Mouse (Mus musculus): ENCODE results near the gene Lysmd3. TPM values are rescaled to one million over a fixed set of nuclear protein-coding genes. Genes with fewer than 3 reads are reported as not detected.
"Not testable (repeated sequence)": the region's sequence is repeated elsewhere in the genome, so short reads cannot be mapped to it uniquely, and the experiment has no call there.

The Lysmd3 gene
- polyA plus RNA-seq, 1 experiment from 2014 or later, result 20.0 TPM

DNA sequence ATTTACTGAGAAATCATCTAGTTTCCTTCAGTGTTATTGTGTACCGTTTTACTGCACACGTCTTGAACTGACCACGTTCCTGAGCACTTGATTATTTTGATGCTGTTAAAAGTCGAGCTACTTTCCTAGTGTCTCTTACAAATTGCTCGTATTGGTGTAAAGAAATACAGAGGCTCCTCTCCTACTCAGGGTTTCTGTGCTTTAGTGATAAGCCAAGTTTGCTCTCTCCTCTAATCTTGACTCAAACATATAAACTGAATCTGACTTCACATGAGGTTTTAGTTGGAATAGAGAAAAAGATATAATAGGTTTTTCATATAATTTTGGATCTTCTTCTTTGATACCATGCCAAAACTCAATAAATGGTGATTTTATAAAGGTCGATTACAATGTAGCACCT lies 11.1 kb upstream of the Lysmd3 start:
- Histone ChIP-seq H3K4me2 (replicated peaks; ENCODE audit: low read depth, low read length) (no peak overlapping the region), H3K9me3 (ENCODE audit: low read length) (no peaks in the 10 kb centered on the region), H3K4me1 (ENCODE audit: insufficient read depth, low read depth, low read length) (no peaks in the 10 kb centered on the region), H3K9ac (replicated peaks; ENCODE audit: low read depth) (no peak overlapping the region), H3K4me3 (ENCODE audit: low read depth, low read length) (no peak overlapping the region), H3K27me3 (replicated peaks; ENCODE audit: insufficient read depth, low read length) (no peaks in the 10 kb centered on the region), H3K36me3 (ENCODE audit: insufficient read depth, low read length) (no peaks in the 10 kb centered on the region), H3K27ac (ENCODE audit: low read length) (no peak overlapping the region)
- DNase-seq (ENCODE audit: low spot score) (no peak), ATAC-seq (no peak)
- TF ChIP-seq EP300 (IDR thresholded peaks at IDR 0.05) (no peak), CTCF (IDR thresholded peaks at IDR 0.05) (no peak)
- 71% methylated on average over 6 of the region's 6 CpGs for WGBS

DNA sequence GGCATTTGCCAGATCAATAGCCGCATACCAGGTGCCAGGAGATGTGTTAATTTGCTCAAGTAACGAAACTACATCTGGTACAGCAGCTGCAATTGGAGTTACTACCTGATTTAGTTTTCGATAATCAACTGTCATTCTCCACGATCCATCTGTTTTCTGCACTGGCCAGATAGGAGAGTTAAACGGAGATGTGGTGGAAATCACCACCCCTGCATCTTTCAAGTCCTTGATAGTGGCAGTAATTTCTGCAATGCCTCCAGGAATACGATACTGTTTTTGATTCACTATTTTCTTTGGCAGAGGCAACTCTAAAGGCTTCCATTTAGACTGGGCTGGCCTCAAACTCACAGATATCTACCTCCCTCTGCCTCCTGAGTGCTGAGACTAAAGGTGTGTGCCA lies 7.1 kb upstream of the Lysmd3 start:
- WGBS, result 68% methylated on average over 4 of the region's 6 CpGs

DNA sequence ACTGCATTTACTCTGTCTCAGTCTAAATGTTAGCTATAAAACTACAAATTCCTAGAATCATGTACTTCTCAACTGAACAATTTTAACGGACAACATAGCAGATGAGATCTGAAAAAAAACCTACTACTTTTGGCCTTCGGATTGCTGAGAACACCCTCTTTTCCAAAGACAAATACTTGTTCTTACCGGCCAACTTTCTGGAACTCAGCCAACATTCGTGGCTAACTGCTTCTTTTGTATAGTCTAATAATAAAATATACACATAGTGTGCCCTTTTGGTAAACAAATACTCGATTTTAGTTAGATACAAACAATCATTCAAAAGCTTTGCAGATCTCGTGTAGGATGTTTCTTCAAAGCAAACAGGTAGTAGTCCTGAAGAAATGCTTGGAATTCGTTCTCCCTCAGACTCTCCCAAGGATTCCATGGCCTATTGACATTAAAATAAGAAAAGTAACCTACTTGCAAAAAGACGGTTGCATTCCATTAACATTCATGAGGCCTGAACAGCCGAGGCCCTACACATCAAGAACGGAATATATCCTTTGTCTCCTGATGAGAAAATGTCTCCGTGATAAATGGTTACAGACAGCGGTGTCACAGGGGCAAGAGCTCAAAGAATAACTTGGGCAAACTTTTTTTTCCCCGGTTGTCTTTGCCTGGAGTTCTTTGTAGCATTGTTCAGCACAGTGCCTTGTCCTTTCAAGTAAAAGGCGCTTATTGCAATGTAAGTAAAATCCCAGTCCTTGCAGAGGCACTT lies 1.2 kb upstream of the Lysmd3 start:
- peak; percentile 42 for DNase-seq (ENCODE audit: low spot score)
- WGBS, result 20% methylated on average over 14 of the region's 14 CpGs

More for the DNA sequence above, 7.1 kb upstream of the Lysmd3 start:
- not testable (repeated sequence) for H3K9me3 ChIP-seq (ENCODE audit: low read length); DNase-seq (ENCODE audit: low spot score); H3K4me1 ChIP-seq (ENCODE audit: insufficient read depth, low read depth, low read length); H3K9ac ChIP-seq (replicated peaks; ENCODE audit: low read depth); H3K36me3 ChIP-seq (ENCODE audit: insufficient read depth, low read length); ATAC-seq; H3K27ac ChIP-seq (ENCODE audit: low read length); H3K4me2 ChIP-seq (replicated peaks; ENCODE audit: low read depth, low read length); H3K27me3 ChIP-seq (replicated peaks; ENCODE audit: insufficient read depth, low read length); H3K4me3 ChIP-seq (ENCODE audit: low read depth, low read length)

DNA sequence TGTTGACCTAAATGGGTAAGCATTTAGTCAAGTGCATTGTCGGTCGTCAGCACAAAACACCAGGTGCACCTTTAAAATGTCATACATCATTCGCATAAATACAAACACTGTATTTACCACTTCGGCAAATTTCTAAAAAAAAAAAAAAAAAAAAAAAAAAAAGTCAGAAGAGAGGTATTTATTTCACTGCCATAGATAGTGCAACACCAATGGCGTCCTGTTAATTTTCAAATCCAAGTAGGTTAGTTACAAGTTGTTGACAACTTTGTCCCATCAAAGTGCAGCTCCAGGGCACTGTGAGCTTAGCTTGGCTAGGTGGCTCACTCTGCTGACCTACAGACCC lies 484 bp upstream of the Lysmd3 start:
- Histone ChIP-seq H3K9me3 (ENCODE audit: low read length) (no peaks in the 10 kb centered on the region), H3K27ac (ENCODE audit: low read length) (peak overlapping the region; percentile 92), H3K27me3 (replicated peaks; ENCODE audit: insufficient read depth, low read length) (no peaks in the 10 kb centered on the region), H3K4me1 (ENCODE audit: insufficient read depth, low read depth, low read length) (peaks cover 2% of the 10 kb centered on the region; the same call in 1 of the 2 replicates), H3K4me3 (ENCODE audit: low read depth, low read length) (peak overlapping the region; percentile 86), H3K9ac (replicated peaks; ENCODE audit: low read depth) (peak overlapping the region; percentile 81; the same call in 1 of the 2 replicates), H3K36me3 (ENCODE audit: insufficient read depth, low read length) (no peaks in the 10 kb centered on the region), H3K4me2 (replicated peaks; ENCODE audit: low read depth, low read length) (peak overlapping the region; percentile 73)
- WGBS, result 20% methylated on average over 5 of the region's 5 CpGs
- ATAC-seq (no peak), DNase-seq (ENCODE audit: low spot score) (peak; percentile 7)
- TF ChIP-seq CTCF (IDR thresholded peaks at IDR 0.05) (no peak), EP300 (IDR thresholded peaks at IDR 0.05) (no peak)

More for the DNA sequence above, 1.2 kb upstream of the Lysmd3 start:
- Histone ChIP-seq H3K4me1 (ENCODE audit: insufficient read depth, low read depth, low read length) (peaks cover 2% of the 10 kb centered on the region; the same call in 1 of the 2 replicates), H3K9ac (replicated peaks; ENCODE audit: low read depth) (no peak overlapping the region), H3K9me3 (ENCODE audit: low read length) (no peaks in the 10 kb centered on the region), H3K27ac (ENCODE audit: low read length) (0 out of 2 replicates have a peak overlapping the region, but pooled peaks have one; percentile 32), H3K4me3 (ENCODE audit: low read depth, low read length) (no peak overlapping the region), H3K36me3 (ENCODE audit: insufficient read depth, low read length) (no peaks in the 10 kb centered on the region), H3K27me3 (replicated peaks; ENCODE audit: insufficient read depth, low read length) (no peaks in the 10 kb centered on the region), H3K4me2 (replicated peaks; ENCODE audit: low read depth, low read length) (0 out of 2 replicates have a peak overlapping the region, but pooled peaks have one; percentile 73)
- ATAC-seq, result no peak
- no peak for TF ChIP-seq CTCF (IDR thresholded peaks at IDR 0.05)
- no peak for TF ChIP-seq EP300 (IDR thresholded peaks at IDR 0.05)

DNA sequence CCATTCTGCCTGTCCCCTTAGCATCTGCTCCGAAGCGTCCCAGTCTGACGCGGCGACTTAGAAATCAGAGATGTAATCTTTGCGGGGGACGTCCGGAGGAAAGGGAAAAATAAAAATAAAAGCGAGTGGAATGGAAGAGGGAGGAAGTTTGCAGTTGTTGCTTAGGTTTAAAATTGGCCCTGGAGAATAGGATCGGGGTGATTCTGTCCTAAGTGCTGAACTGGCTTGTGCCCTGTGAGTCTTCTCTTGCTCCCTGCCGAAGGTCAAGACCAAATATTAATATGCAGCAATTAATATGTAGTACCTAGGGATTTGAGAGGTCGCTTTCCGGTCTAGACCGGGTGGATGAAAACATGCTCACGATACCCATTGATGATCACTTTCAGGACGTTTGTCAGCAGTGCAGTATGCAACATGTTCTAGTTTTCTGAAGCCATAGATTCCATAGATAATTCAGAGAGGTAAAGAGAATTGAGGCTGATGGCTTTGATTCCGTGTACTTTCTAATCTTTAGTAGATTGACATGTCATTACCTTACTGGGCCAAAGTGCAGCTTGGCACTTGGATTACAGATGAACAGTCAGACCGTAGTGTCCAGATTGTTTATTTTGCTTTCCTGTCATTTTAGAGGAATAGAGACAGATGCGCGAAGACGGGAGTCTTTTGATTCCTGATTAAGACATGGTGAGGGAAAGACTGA lies 740 bp downstream of the Lysmd3 start:
- Histone ChIP-seq H3K27me3 (replicated peaks; ENCODE audit: insufficient read depth, low read length) (no peaks in the 10 kb centered on the region), H3K4me3 (ENCODE audit: low read depth, low read length) (peak overlapping the region; percentile 86), H3K4me2 (replicated peaks; ENCODE audit: low read depth, low read length) (peak overlapping the region; percentile 73), H3K27ac (ENCODE audit: low read length) (peak overlapping the region; percentile 92), H3K36me3 (ENCODE audit: insufficient read depth, low read length) (no peaks in the 10 kb centered on the region), H3K9me3 (ENCODE audit: low read length) (no peaks in the 10 kb centered on the region), H3K4me1 (ENCODE audit: insufficient read depth, low read depth, low read length) (peaks cover 2% of the 10 kb centered on the region; the same call in 1 of the 2 replicates), H3K9ac (replicated peaks; ENCODE audit: low read depth) (peak overlapping the region; percentile 81)
- WGBS, result 2% methylated on average over 21 of the region's 21 CpGs
- peak; percentile 1; the same call in 1 of the 2 replicates for ATAC-seq
- DNase-seq (ENCODE audit: low spot score), result peak; percentile 14
- TF ChIP-seq CTCF (IDR thresholded peaks at IDR 0.05) (no peak), EP300 (IDR thresholded peaks at IDR 0.05) (no peak)

DNA sequence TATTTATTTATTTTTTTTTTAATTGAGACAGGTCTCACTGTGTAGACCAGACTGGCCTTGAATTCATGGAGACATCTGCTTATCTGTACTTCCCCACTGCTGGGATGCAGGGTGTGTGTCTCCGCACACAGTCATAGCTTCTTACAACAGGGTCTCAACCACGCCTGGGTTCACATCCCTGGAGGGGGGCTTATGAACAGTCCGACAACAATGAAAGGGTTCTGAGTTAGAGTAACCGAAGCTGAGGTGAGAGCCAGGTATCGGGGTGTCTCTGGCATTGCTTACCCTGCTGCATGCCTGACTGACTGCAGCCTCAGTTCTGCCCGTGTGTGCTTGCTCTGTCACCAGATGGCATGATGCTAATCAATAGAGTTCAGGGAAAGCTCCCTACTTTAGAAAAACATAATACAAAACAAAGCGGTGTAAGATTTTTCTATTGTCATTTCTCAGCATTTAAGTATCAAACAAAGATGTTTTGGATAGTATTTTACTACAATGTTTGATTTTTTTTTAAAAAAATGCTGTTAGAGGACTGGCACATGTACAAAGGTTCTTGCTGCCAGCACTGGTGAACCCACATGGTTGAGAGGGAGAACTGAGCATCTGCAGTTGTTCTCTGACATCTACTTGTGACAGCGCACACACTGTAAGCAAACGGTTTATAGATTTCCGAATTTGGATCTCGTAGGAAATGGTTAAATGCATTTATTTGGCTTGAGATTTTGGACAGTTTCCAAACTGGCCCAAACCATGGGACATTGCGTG lies 6.3 kb downstream of the Lysmd3 start:
- ATAC-seq, result no peak

More for the DNA sequence above, 6.3 kb downstream of the Lysmd3 start:
- no peak for DNase-seq (ENCODE audit: low spot score)
- Histone ChIP-seq H3K4me2 (replicated peaks; ENCODE audit: low read depth, low read length) (no peak overlapping the region), H3K27me3 (replicated peaks; ENCODE audit: insufficient read depth, low read length) (no peaks in the 10 kb centered on the region), H3K27ac (ENCODE audit: low read length) (no peak overlapping the region), H3K9ac (replicated peaks; ENCODE audit: low read depth) (no peak overlapping the region), H3K4me1 (ENCODE audit: insufficient read depth, low read depth, low read length) (peaks cover 2% of the 10 kb centered on the region; the same call in 1 of the 2 replicates), H3K9me3 (ENCODE audit: low read length) (no peaks in the 10 kb centered on the region), H3K4me3 (ENCODE audit: low read depth, low read length) (no peak overlapping the region), H3K36me3 (ENCODE audit: insufficient read depth, low read length) (peaks cover 23% of the 10 kb centered on the region)
- TF ChIP-seq EP300 (IDR thresholded peaks at IDR 0.05) (no peak), CTCF (IDR thresholded peaks at IDR 0.05) (no peak)
- 72% methylated on average over 12 of the region's 12 CpGs for WGBS
